Mouse (Mus musculus) gastrocnemius, postnatal 10 days (tissue): ENCODE results near the gene Zfp574. TPM values are rescaled to one million over a fixed set of nuclear protein-coding genes. Genes with fewer than 3 reads are reported as not detected.

Source experiments
- DNase-seq: peaks from one replicate; pipeline ENCODE4 v3.0.0; 2021; ENCODE audit warnings: mixed read lengths
- microRNA-seq, 2 experiments: library from miRNA; unstranded; fragments of <30 nt; microRNA quantifications; one replicate each; pipeline ENCODE4 v1.2.0; 2021
- total RNA-seq, 2 experiments: library from RNA; stranded (reverse); gene quantifications; 2 replicates each; pipeline ENCODE4 v1.2.3; 2021

Gene Zfp574
- total RNA-seq, 2 experiments from 2014 or later = 6.9 to 9.0 TPM

GRCm38 (mm10) chr7:25112178-25112955, 40.0 kb downstream of the Zfp574 start:
- no peak for DNase-seq

GRCm38 (mm10) chr7:25112956-25113603, 40.7 kb downstream of the Zfp574 start:
- DNase-seq = no peak

- no peak for DNase-seq
Measured at GRCm38 (mm10) chr7:25120061-25120834, 47.9 kb downstream of the Zfp574 start.

GRCm38 (mm10) chr7:25121240-25121786, 48.9 kb downstream of the Zfp574 start:
- no peak for DNase-seq

GRCm38 (mm10) chr7:25125716-25126281, 53.4 kb downstream of the Zfp574 start:
- no peak for DNase-seq

- DNase-seq = no peak
Measured at GRCm38 (mm10) chr7:25127971-25128370, 55.6 kb downstream of the Zfp574 start.

- no peak for DNase-seq
Measured at GRCm38 (mm10) chr7:25129390-25129979, 57.1 kb downstream of the Zfp574 start.

- no peak for DNase-seq
Measured at GRCm38 (mm10) chr7:25130565-25130964, 58.2 kb downstream of the Zfp574 start.

- DNase-seq = no peak
Measured at GRCm38 (mm10) chr7:25131247-25131646, 58.9 kb downstream of the Zfp574 start.

- no peak for DNase-seq
Measured at GRCm38 (mm10) chr7:25132318-25132960, 60.1 kb downstream of the Zfp574 start.

Small RNAs within 50 kb of the gene (microRNA-seq; reads per million reads assigned to microRNA genes)
- gene Mir6537 = 0 reads per million in 2 experiments

Other genes with a start within 250 kb of the Zfp574 start
- gene Gm9844, start 210.4 kb upstream of the Zfp574 start, total RNA-seq = 1 to 10 TPM in 1 of 2 experiments, not detected in 1; 1.7 TPM
- gene Lypd4, start 202.6 kb upstream of the Zfp574 start, total RNA-seq = not detected
- not detected for gene Dmrtc2, start 202.5 kb upstream of the Zfp574 start, total RNA-seq
- 100 to 1,000 TPM; 680 to 704 TPM for gene Rps19, start 188.2 kb upstream of the Zfp574 start, total RNA-seq
- gene Cd79a, start 175.2 kb upstream of the Zfp574 start, total RNA-seq = 1 to 10 TPM in 1 of 2 experiments, under 1 TPM in 1; 0.21 to 1.6 TPM
- gene Arhgef1, start 169.7 kb upstream of the Zfp574 start, total RNA-seq = 10 to 100 TPM; 40.7 to 64.0 TPM
- not detected for gene Gm4881, start 128.1 kb upstream of the Zfp574 start, total RNA-seq
- 100 to 1,000 TPM; 163 to 166 TPM for gene Rabac1, start 99.8 kb upstream of the Zfp574 start, total RNA-seq
- gene Atp1a3, start 66.6 kb upstream of the Zfp574 start, total RNA-seq = 1 to 10 TPM; 1.9 to 4.0 TPM
- gene Grik5, start 221 bp upstream of the Zfp574 start, total RNA-seq = 10 to 100 TPM in 1 of 2 experiments, 1 to 10 TPM in 1; 7.2 to 11.0 TPM
- gene Pou2f2, start 107.2 kb downstream of the Zfp574 start, total RNA-seq = under 1 TPM; 0.16 to 0.77 TPM
- 1 to 10 TPM; 6.3 to 7.4 TPM for gene Dedd2, start 148.0 kb downstream of the Zfp574 start, total RNA-seq
- gene Zfp526, start 148.9 kb downstream of the Zfp574 start, total RNA-seq = 1 to 10 TPM; 6.2 to 8.5 TPM
- gene Gsk3a, start 165.3 kb downstream of the Zfp574 start, total RNA-seq = 10 to 100 TPM; 51.1 to 60.2 TPM
- gene Erf, start 178.2 kb downstream of the Zfp574 start, total RNA-seq = 10 to 100 TPM; 14.9 to 18.4 TPM
- gene Cic, start 195.1 kb downstream of the Zfp574 start, total RNA-seq = 10 to 100 TPM; 65.7 to 73.4 TPM
- 10 to 100 TPM in 1 of 2 experiments, 1 to 10 TPM in 1; 7.5 to 12.3 TPM for gene Pafah1b3, start 225.4 kb downstream of the Zfp574 start, total RNA-seq
- gene Prr19, start 228.8 kb downstream of the Zfp574 start, total RNA-seq = not detected
- not detected for gene Tmem145, start 233.5 kb downstream of the Zfp574 start, total RNA-seq
- gene Megf8, start 244.6 kb downstream of the Zfp574 start, total RNA-seq = 10 to 100 TPM; 24.0 to 27.2 TPM